Mouse (Mus musculus) olfactory bulb, adult 2 months (tissue): ENCODE results near the gene Ccn2.

Source experiments
- CTCF ChIP-seq: fragments of 200-500 bp; IDR thresholded peaks from 2 replicates; pipeline ENCODE4 v1.5.1; 2012; ENCODE audit warnings: low read depth, mild to moderate bottlenecking, low read length, moderate library complexity; ENCODE audit not compliant: insufficient read depth
- POLR2A ChIP-seq: fragments of 200-500 bp; IDR thresholded peaks from 2 replicates; pipeline ENCODE4 v1.6.1; 2012; ENCODE audit warnings: mild to moderate bottlenecking, low read depth, low read length, moderate library complexity; ENCODE audit not compliant: insufficient read depth

DNA sequence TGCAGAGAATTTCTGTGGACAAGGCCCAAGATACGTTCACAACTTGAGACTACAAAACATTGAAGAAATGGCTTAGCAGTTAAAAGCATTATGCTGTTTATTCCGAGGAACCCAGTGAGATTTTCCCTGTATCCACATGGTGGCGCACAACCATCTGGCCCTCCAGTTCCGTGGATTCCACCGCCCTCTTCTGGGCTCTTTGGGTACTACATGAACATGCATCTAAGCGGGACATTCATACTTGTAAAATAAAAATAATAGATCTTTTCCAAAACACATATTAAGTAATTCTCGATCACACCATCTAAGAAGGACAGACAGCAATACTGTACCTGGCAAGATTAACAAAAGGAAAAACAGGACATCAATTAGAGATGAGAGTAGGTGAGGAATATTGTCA is 27.3 kb downstream of the Ccn2 start:
- TF ChIP-seq POLR2A (no peak), CTCF (peak; percentile 58)
